Mouse (Mus musculus): Measurements from ENCODE around the gene Ephb3.

DNA sequence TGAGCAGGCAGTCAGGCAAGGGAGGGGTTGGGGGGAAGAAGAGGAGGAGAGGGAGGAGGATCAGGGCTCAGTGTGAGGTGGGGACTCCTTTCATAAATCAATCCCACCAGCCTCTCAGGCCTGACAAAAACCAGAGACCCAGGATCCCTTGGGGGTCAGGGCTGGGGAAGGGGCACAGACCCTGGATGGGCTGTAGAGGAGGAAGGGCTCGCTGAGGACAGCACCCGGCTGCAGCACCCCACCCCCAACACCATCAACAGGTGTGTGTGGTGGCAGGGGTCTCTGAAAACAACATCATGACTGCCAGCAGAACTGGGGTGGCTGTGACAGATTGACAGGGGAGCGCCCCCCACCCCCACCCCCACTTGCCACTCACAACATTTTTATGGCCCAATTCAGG lies 36.0 kb downstream of the Ephb3 start:
- no peak for TF ChIP-seq ZC3H11A (IDR thresholded peaks at IDR 0.05; ENCODE audit: borderline replicate concordance, low read depth, low read length)
- TF ChIP-seq MAFK (IDR thresholded peaks at IDR 0.05; ENCODE audit: insufficient read depth, low read depth, low read length), result no peak
- TF ChIP-seq HCFC1 (IDR thresholded peaks at IDR 0.05; ENCODE audit: borderline replicate concordance, insufficient read depth, low read length), result no peak

Measured in ES-E14 (cell line).